Mouse (Mus musculus) mouse embryonic stem cell (cell line): ENCODE measurements around the gene Atg9a.
"Not testable (repeated sequence)": the region's sequence is repeated elsewhere in the genome, so short reads cannot be mapped to it uniquely, and the experiment has no call there.

Experiments
- in situ Hi-C, 2 experiments: fragments of 300-500 bp; cut with MboI; formaldehyde crosslinking; loops; 1 replicate in 1 of 2; 3 replicates in 1 of 2; pipeline ENCODE4 v1.14.3; 2019 to 2020; ENCODE audit warnings: low sequenced_read_pairs in 2 of 2, low pct_unique_long_range_greater_than_20kb in 1 of 2, mixed read lengths in 1 of 2; ENCODE audit not compliant: unreplicated experiment in 1 of 2

Gene Atg9a

DNA sequence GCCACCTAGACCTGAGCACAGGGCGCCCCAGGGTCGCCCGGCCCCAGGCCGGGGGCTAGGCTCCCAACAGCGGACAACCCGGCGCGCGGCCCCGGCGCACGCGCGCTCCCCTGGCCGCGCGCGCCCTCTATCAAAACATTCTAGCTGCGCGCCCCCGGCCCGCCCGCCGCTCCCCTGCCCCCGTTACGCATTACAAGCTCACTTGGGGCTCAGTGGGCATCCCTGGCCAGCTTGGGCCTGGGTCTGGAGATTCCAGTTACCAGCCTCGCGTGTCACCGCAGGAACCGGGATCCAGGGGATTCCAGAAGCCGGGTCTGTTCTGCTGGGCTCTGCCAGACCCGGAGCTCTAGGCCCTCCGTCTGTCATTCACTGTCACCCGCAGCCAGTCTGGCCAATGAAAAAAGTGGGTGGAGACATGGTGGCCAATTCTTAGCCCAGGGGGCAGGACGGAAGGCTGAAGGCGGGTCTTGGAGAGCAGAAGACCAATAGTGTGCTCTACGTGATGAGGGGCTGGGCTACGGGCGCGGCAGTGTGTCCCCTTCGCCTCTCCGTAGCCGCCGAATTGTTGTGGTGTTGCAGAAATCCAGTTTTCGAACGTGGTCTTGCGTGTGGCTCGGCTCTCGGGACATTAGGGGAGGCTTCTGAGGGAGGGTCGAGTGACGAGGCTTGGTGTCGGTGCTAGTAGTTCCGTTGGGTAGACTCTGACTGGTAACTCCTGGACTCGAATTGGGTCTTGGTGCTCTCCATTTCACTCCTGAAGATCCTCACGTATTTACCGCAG is at the start of gene Atg9a, which contains the start of gene Ankzf1:
TSS of gene Atg9a (minus strand) at position 575 of the 781 bp plus-strand sequence.
TSS of gene Ankzf1 (plus strand) at position 530 of the 781 bp plus-strand sequence.
- in situ Hi-C loops = no loop called here

GRCm38 (mm10) chr1:75239591-75239990 is 47.6 kb upstream of the Atg9a start:
- in situ Hi-C loops = no loop called here

DNA sequence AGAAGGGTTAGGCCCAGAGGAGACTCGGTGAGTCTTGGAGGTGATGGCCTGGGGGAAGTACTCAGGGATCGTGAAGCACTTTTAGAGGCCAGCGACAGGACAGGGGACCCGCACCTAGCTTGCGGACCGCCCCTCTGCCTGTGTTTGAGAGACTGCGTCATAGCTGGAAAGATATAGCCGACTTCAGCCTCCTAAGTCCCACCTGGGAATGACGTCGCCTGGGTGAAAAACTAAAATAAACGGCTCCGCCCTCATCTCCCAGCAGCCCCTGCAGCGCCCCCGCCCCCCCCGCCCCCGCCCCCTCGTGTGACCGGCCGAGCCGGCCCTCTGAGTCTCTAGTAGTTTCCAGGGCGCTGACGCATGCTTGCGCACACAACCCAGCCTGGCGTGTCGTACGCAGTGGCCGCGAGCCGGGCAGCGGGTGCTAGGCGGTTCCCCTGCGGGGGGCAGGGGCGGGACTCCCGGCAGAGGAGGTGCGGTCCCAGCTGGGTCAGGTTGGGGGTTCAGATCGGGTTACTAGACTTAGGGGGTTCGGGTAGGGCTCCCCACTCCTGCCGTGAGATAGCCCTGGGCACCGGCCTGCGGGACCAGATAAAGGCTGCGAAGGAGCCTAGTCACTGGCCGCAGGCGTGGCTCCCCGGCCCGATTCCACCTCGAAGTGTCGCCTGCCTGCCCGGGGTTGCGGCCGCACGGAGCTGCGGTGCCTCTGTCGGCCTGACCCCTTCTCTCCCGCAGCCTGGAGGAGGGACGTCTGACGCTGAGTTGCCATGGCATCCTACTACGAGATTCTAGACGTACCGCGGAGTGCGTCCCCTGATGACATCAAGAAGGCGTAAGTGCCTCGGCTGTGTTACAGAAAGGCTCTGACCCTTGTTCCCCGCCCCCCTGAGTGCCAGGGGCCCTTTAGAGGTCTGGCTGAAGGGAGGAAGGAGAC is 44.4 kb upstream of the Atg9a start, which contains the start of gene Dnajb2:
TSS of gene Dnajb2 (plus strand) at position 290 of the 934 bp plus-strand sequence.
- in situ Hi-C loops = no loop called here

- in situ Hi-C loops = no loop called here
Measured at GRCm38 (mm10) chr1:75234606-75235005, 42.6 kb upstream of the Atg9a start.

DNA sequence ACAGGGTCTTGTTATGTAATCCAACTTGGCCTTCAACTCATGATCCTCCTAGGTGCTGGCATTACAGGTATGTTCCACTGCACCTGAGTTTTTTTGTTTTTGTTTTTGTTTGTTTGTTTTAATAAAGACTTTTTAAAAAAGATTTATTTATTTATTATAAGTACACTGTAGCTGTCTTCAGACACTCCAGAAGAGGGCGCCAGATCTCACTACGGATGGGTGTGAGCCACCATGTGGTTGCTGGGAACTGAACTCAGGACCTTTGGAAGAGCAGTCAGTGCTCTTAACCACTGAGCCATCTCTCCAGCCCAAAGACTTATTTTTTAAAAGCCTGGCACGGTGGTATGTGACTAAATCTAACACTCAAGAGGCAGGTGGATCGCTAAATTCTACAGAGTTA is 40.5 kb upstream of the Atg9a start:
- in situ Hi-C loops = not testable (repeated sequence)

DNA sequence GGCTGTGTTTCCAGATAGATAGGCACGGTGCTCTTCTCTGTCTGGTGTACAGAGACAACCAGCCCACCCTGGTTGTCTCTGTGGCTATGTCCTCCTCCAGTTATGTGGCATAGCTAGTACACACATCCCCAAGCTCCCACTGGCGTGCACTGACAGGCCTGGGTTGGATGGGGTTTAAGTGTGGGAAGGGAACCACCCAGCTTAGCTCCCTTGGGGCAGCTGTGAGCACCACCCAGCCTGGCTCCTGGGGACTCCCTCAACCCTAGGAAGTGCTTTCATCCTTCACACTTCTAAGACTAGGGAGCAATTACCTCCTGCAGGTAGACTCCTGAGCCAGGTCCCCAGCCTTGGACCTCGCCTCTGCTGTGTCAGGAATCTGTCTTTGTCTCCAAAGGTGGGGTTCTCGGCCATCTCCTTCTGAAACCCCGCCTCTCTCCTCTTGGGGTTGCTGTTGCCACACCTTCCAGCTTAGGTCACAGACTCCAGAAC is 39.7 kb upstream of the Atg9a start, which contains the start of gene A630095N17Rik:
TSS of gene A630095N17Rik (minus strand) at position 439 of the 489 bp plus-strand sequence.
- in situ Hi-C loops = no loop called here

DNA sequence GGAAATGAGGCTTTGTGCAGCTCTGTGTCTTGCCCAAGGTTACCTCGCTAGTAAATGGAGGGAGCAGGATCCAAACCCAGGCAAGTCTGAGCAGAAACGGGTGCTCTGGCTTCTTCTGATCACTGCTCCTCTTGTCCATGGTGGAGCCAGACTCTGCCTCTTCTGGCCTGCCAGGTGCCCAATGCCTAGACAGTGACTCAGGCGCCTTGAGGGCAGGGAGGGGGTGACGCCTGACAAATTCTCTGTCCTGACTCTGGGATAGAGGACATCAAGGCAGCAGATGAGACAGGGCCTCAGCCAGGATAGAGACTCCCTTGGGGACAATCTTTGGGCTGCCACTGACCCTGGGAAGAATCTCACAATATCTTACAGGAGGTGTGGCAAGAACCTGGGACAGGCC is 39.2 kb upstream of the Atg9a start:
- in situ Hi-C loops = no loop called here

- in situ Hi-C loops = no loop called here
Measured at GRCm38 (mm10) chr1:75230335-75230994, 38.5 kb upstream of the Atg9a start.

DNA sequence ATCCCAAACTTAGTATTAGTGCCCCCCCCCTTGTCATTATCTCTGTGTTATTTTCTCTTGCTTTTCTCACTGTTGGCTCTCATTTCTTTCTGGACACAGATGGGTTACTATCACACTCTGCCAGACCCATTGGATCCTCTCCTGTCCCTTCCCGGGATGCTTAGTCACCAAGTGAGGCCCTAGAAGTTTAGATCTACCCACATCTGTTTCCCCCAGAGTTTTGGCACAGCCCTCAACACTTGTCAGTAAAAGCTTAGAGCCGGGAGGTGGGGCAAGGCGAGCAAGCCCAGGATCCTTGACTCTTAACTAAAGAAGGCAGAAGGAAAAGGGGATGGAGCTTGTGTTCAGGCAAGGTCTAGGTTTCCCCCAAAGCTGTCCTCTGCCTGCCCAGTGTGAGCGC is 37.2 kb upstream of the Atg9a start:
- in situ Hi-C loops = no loop called here

DNA sequence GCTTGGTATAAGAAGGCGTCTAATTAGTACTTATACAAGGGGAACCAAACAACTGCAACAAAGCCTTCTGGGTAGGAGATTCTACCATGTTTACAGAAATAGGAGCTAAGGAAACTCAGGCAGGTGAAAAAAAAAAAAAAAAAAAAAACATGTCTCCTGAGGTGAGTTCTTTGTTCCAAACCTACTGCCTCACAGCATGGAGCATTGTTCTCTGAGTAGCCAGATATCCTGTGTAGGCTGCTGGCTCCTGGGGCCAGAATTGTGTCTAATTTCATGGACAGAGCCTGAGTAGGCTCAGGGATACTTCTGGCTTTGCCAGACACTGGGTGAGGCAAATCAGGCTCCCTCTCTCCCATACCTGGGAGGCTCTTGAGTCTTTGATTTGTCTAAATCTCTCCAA is 35.7 kb upstream of the Atg9a start:
- in situ Hi-C loops = no loop called here

DNA sequence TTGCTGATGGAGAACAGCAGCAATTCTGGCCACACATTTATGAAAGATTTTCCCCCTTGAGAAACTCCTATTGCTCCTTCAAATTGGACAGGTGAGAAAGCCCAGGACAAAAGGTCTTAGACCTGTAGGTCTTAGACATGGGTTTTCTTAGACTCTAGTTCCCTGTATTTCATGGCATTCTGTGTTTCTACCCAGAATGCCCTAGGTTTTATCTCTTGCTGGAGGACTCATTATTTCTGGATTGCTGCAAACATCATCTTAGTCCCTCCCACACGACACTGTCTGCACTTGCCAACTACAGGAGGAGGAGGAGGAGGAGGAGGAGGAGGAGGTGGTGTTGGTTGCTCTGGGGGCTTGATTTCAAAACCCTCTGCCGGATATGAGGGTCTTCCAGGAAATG is 34.1 kb upstream of the Atg9a start:
- in situ Hi-C loops = no loop called here

- in situ Hi-C loops = no loop called here
Measured at GRCm38 (mm10) chr1:75225473-75225872, 33.5 kb upstream of the Atg9a start.

DNA sequence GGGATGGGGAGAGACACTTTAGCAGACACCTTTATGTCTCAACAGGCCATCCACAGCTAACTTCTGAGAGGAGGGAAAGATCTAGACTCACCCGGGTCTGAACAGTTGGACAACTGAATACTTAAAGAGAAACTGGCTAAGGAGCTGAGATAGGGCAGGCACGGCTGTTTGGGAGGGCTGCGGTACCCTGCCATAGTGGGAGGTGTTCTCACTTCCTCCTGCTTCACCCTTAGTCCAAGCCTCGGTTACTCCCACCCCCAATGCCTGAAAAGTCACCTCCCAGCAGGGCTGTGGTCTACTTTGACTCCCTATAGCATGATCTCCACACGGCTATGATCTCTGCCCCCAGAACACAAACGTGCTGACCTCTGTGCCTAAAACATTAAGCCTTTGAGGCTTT is 31.5 kb upstream of the Atg9a start:
- in situ Hi-C loops = no loop called here

DNA sequence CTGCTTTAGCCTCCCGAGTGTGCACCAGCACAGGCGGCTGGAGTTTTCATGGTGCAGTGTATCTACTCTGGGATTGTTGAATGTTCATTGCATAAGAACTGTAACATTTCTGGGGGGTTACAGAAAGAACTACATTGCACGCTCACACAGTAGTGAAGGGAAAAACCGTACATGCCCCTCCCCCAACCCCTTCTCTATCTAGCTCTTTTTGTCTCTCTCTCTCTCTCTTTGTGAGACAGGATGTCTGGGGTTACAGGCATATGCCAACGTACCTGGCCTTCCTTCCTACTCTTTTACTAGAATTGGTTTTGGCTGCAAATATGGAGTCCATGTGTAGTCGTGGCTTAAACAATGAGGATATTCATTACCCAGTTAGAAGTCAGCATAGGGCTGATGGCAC is 30.9 kb upstream of the Atg9a start:
- in situ Hi-C loops = no loop called here

DNA sequence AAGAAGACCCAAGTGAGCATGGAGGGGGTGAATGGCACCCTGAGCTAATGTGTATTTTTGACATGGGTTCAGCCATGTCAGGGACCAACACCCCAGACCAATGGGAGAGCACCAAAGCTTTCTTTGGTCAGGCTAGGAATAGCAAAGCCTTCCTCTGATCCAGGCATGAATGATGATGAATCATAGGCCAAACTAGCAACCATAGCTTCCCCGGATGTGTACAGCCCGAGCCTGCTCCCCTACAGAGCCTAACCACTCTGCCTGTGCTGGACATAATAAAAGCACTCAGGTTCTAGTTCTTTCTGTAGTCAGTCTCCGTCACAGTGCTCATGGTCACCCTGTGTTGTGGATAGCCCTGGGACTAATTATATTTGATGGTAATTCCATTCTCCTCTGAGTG is 29.5 kb upstream of the Atg9a start:
- in situ Hi-C loops = no loop called here

DNA sequence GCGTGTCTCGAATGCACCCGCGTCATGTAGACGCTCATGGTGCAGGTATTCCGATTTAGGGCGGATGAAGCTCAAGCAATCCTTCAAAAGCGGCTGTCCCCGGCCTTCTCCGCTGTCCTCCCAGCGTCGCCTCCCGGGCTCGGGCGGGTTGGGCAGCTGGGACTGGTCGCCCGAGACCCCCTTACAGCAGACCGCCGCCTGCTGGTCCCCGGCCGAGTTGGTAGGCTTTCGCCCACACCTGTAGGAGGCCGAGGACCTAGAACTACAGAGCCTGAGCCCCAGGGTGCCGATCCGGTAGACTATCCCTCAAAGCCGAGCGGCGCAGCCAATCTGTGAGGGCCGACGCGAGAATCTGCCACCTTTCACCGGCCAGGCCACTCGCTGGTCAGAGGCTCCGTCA is 27.5 kb upstream of the Atg9a start, which contains the start of gene Tuba4a:
TSS of gene Tuba4a (minus strand) at position 335 of the 400 bp plus-strand sequence.
- in situ Hi-C loops = no loop called here

- in situ Hi-C loops = no loop called here
Measured at GRCm38 (mm10) chr1:75219078-75219477, 27.1 kb upstream of the Atg9a start.

DNA sequence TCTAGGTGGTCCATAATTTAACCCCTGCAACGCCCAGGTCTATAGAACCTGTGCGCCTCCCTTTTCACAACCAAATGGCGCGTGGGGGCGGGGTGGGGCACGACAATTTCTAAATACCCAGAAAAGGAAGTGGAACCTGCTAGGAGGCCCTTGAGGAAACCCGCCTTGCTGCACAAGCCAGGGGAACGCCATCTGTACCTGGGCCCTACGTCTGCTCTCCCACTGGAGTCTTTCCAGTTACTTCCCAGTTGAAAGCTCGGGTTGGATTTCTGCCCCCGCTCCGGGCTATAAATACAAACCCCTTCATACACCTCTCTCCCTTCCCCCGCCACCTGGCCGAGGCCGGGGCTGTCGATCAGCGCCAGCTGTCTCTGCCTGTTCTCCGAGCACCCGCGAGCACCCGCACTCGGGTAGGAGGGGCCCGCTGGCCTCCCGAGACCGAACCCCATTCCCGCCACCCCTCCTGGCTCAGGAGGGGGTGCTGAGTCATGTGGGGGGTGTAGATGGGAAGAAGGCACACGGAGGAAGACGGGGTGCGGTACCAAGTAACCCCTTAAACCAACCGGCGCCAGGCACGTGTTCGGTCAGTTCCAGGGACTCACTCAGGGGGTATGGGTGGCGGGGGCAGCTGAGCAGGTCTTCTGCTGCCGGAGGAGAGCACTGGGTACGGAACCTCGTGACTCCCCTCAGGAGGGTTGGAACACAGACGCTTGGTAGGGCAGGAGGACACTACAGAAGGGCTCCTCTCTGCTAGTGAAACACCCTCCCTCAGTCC is 26.4 kb upstream of the Atg9a start:
- in situ Hi-C loops = no loop called here
